In the genomic region with DNA sequence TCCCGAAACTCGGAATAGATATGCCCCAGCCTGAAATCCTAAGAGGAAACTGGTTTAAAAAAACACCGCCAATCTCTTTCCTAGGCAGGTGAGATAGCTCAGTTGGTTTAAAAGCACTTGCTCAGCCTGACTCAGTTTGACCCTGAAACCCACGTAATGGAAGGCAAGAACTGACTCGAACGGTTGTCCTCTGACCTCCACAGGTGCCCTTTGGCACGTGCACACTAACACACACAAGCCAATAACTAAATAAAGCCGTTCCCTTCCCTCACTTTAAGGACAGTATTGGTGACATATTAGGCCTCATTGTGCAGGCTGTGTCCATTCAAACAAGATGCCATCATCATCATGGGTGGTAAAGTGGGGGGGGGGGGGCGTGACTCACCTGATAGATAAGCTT, we compare ENCODE assay signal across 13 mouse cellular contexts.
A peak's percentile ranks its signal among the peaks of the same experiment; 100 is the strongest.
DNase-seq lines count a peak whose midpoint lies in the region; ATAC-seq lines count a peak whose summit lies in the region.
"Had no signal": no experiment of that assay in that cellular context is flagged by ENCODE, and none has a peak within 500 bp of the region (broad histone marks: within the 10 kb centered on the region; RNA-seq: fewer than 3 reads in every experiment).

No protein-coding gene starts in this region.

- no peaks in the 10 kb centered on the region for H3K27me3 ChIP-seq in heart, embryonic 15.5 days
- no peaks in the 10 kb centered on the region for H3K27me3 ChIP-seq in embryonic facial prominence, embryonic 11.5 days (ENCODE audit: control insufficient read depth, insufficient read depth, low read length)
- H3K27me3 ChIP-seq in hindbrain, embryonic 16.5 days (replicated peaks; ENCODE audit: control insufficient read depth, insufficient read depth, low read length) = no peaks in the 10 kb centered on the region
- H3K27me3 ChIP-seq in midbrain, embryonic 12.5 days = peaks cover 10% of the 10 kb centered on the region; the same call in 1 of the 2 replicates

- no peak overlapping the region for H3K27ac ChIP-seq in heart, embryonic 15.5 days
- H3K27ac ChIP-seq in embryonic facial prominence, embryonic 11.5 days (replicated peaks; ENCODE audit: low read depth, low read length) = no peak overlapping the region
- no peak overlapping the region for H3K27ac ChIP-seq in hindbrain, embryonic 16.5 days (ENCODE audit: low read depth, low read length)
- H3K27ac ChIP-seq in midbrain, embryonic 12.5 days (replicated peaks) = 0 out of 2 replicates have a peak overlapping the region, but pooled peaks have one; percentile 54

- 28% methylated on average over 9 of the region's 9 CpGs for WGBS in heart, embryonic 15.5 days
- 3% methylated on average over 8 of the region's 9 CpGs for WGBS in embryonic facial prominence, embryonic 11.5 days
- WGBS in hindbrain, embryonic 16.5 days = 11% methylated on average over 9 of the region's 9 CpGs
- WGBS in midbrain, embryonic 12.5 days = 10% methylated on average over 9 of the region's 9 CpGs

- H3K9me3 ChIP-seq in heart, embryonic 15.5 days (replicated peaks) = no peaks in the 10 kb centered on the region
- no peaks in the 10 kb centered on the region for H3K9me3 ChIP-seq in embryonic facial prominence, embryonic 11.5 days (replicated peaks; ENCODE audit: control insufficient read depth, low read length)
- no peaks in the 10 kb centered on the region for H3K9me3 ChIP-seq in hindbrain, embryonic 16.5 days (ENCODE audit: control insufficient read depth, low read length)
- no peaks in the 10 kb centered on the region for H3K9me3 ChIP-seq in midbrain, embryonic 12.5 days

- peaks cover 36% of the 10 kb centered on the region for H3K4me1 ChIP-seq in heart, embryonic 15.5 days (replicated peaks)
- H3K4me1 ChIP-seq in embryonic facial prominence, embryonic 11.5 days (ENCODE audit: control insufficient read depth, insufficient read depth, low read length) = 0 out of 2 replicates have a peak, but pooled peaks cover 2% of the 10 kb centered on the region
- peaks cover 5% of the 10 kb centered on the region for H3K4me1 ChIP-seq in hindbrain, embryonic 16.5 days (ENCODE audit: control insufficient read depth, insufficient read depth, low read depth, low read length)
- peaks cover 38% of the 10 kb centered on the region for H3K4me1 ChIP-seq in midbrain, embryonic 12.5 days

- H3K9ac ChIP-seq in heart, embryonic 15.5 days = no peak overlapping the region
- H3K9ac ChIP-seq in embryonic facial prominence, embryonic 11.5 days (replicated peaks; ENCODE audit: low read length) = no peak overlapping the region
- no peak overlapping the region for H3K9ac ChIP-seq in hindbrain, embryonic 16.5 days (ENCODE audit: low read depth, low read length)
- peak overlapping the region; percentile 21; the same call in 1 of the 2 replicates for H3K9ac ChIP-seq in midbrain, embryonic 12.5 days (replicated peaks)

- ATAC-seq in heart, embryonic 15.5 days (replicated peaks; ENCODE audit: insufficient number of reproducible peaks, insufficient read depth, low FRiP score, low read depth) = no peak
- no peak for ATAC-seq in embryonic facial prominence, embryonic 11.5 days (replicated peaks; ENCODE audit: insufficient number of reproducible peaks, low FRiP score, low TSS enrichment, low read depth)
- ATAC-seq in hindbrain, embryonic 16.5 days = no peak
- no peak for ATAC-seq in midbrain, embryonic 12.5 days (ENCODE audit: low FRiP score, low read depth)
- ATAC-seq: CD4-positive, CD25-positive, alpha-beta regulatory T cell, adult 4 months had no signal

- intact Hi-C loops in heart, postnatal 25 days (cut with DNase I) = loop anchor here (2.0 kb wide), 1 partner anchor 16 kb away; no protein-coding TSS in a partner anchor

- H3K4me2 ChIP-seq in heart, embryonic 15.5 days = peak overlapping the region; percentile 68
- H3K4me2 ChIP-seq in embryonic facial prominence, embryonic 11.5 days (ENCODE audit: low read depth, low read length) = peak overlapping the region; percentile 27
- peak overlapping the region; percentile 43 for H3K4me2 ChIP-seq in hindbrain, embryonic 16.5 days (ENCODE audit: low read length)
- H3K4me2 ChIP-seq in midbrain, embryonic 12.5 days (replicated peaks) = peak overlapping the region; percentile 51

- H3K4me3 ChIP-seq in heart, embryonic 15.5 days = peak overlapping the region; percentile 45
- no peak overlapping the region; the same call in 1 of the 2 replicates for H3K4me3 ChIP-seq in embryonic facial prominence, embryonic 11.5 days (ENCODE audit: low read depth, low read length)
- no peak overlapping the region for H3K4me3 ChIP-seq in hindbrain, embryonic 16.5 days (ENCODE audit: low read length)
- peak overlapping the region; percentile 37 for H3K4me3 ChIP-seq in midbrain, embryonic 12.5 days

- DNase-seq in heart, postnatal 25 days (ENCODE audit: low spot score) = no peak
- peak; percentile 12 for DNase-seq in embryonic facial prominence, embryonic 11.5 days (ENCODE audit: low spot score)
- DNase-seq in gastrocnemius, adult 18-20 months (ENCODE audit: low spot score) = no peak
- DNase-seq in frontal cortex, postnatal 10 days (ENCODE audit: low spot score in 2 of 2) = no peak
- no peak for DNase-seq in adrenal gland, adult 18-20 months (ENCODE audit: low spot score in 2 of 2)
- DNase-seq: adrenal gland, adult 2 months; cerebellum, adult 8-10 months; heart, postnatal 14 days; lung, postnatal 36 days had no signal

- H3K36me3 ChIP-seq in heart, embryonic 15.5 days = no peaks in the 10 kb centered on the region; the same call in 1 of the 2 replicates
- H3K36me3 ChIP-seq in embryonic facial prominence, embryonic 11.5 days (replicated peaks; ENCODE audit: control insufficient read depth, insufficient read depth, low read depth, low read length) = no peaks in the 10 kb centered on the region
- H3K36me3 ChIP-seq in hindbrain, embryonic 16.5 days (ENCODE audit: control insufficient read depth, insufficient read depth, low read length) = no peaks in the 10 kb centered on the region
- H3K36me3 ChIP-seq in midbrain, embryonic 12.5 days = peaks cover 6% of the 10 kb centered on the region; the same call in 1 of the 2 replicates

Comparison
In these comparisons a context has a peak if more than half of its experiments do, and no peak if none do; other contexts are left out.
1. H3K4me3 ChIP-seq: peak in heart, embryonic 15.5 days (single experiment) and midbrain, embryonic 12.5 days (single experiment); none in embryonic facial prominence, embryonic 11.5 days (single experiment) and hindbrain, embryonic 16.5 days (single experiment).
2. Peak in every context shown above with its lines, with median percentiles within 50 percentile points of each other: H3K4me2 ChIP-seq.